8 mouse cellular contexts compared by ENCODE assay signal in the genomic region with DNA sequence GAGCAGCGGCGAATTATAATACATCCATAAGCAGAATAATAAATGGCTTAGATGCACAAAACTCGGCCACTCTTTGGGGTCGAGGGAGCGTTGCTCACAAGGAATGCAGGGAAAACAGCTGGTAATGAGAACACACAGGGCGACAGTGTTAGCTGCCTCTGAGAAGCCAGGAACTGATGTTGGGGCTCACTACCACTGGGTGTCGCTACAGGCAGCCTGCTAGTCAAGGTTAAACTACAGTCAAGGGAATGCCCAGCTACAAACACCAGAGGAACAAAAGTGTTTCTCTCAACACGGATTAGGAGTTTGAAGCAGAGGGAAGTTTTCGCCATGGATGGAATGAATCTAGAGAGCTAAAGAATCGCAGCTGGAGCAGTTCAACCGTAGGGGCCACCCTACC.
DNase-seq lines count a peak whose midpoint lies in the region; ATAC-seq and TF ChIP-seq lines count a peak whose summit lies in the region.

No protein-coding gene starts in this region.

- peak; percentile 76 for DNase-seq in ES-CJ7 (ENCODE audit: low read depth, low spot score)
- DNase-seq in brain, embryonic 18.5 days (ENCODE audit: low read depth, low spot score): peak; percentile 50
- peak; percentile 50 to 76 for DNase-seq in heart, postnatal 14 days
- peak; percentile 53 to 86 for DNase-seq in layer of hippocampus, adult 18-20 months (ENCODE audit: low spot score in 2 of 2)
- DNase-seq in lung, postnatal 0 days (ENCODE audit: low spot score): peak; percentile 71
- DNase-seq in right cerebral cortex, adult 18-20 months: peak; percentile 75

- TF ChIP-seq EP300 in lung, postnatal 0 days (IDR thresholded peaks at IDR 0.05): no peak

- intact Hi-C loops in heart, postnatal 14 days (cut with DNase I): loop anchor here (5.0 kb wide), 1 partner anchor 647 kb away; no protein-coding TSS in a partner anchor

- 0 out of 2 replicates have a peak, but pooled peaks cover 2% of the 10 kb centered on the region for H3K4me1 ChIP-seq in forebrain, embryonic 12.5 days
- H3K4me1 ChIP-seq in lung, postnatal 0 days (ENCODE audit: insufficient read depth, low read depth, low read length): no peaks in the 10 kb centered on the region

- no peaks in the 10 kb centered on the region for H3K36me3 ChIP-seq in forebrain, embryonic 12.5 days (replicated peaks)
- no peaks in the 10 kb centered on the region for H3K36me3 ChIP-seq in lung, postnatal 0 days (ENCODE audit: insufficient read depth, low read length)

- no peak overlapping the region for H3K9ac ChIP-seq in forebrain, embryonic 12.5 days
- no peak overlapping the region for H3K9ac ChIP-seq in lung, postnatal 0 days (replicated peaks; ENCODE audit: low read depth)

- H3K9me3 ChIP-seq in forebrain, embryonic 12.5 days: no peaks in the 10 kb centered on the region
- no peaks in the 10 kb centered on the region for H3K9me3 ChIP-seq in lung, postnatal 0 days (ENCODE audit: low read length)

- WGBS in forebrain, embryonic 12.5 days: 8% methylated on average over 11 of the region's 11 CpGs
- 7% methylated on average over 11 of the region's 11 CpGs for WGBS in lung, postnatal 0 days

- H3K27me3 ChIP-seq in forebrain, embryonic 12.5 days: peaks cover 19% of the 10 kb centered on the region
- H3K27me3 ChIP-seq in lung, postnatal 0 days (replicated peaks; ENCODE audit: insufficient read depth, low read length): no peaks in the 10 kb centered on the region

- peak; percentile 84 for ATAC-seq in forebrain, embryonic 12.5 days (ENCODE audit: low FRiP score)
- ATAC-seq in lung, postnatal 0 days: no peak; the same call in 1 of the 2 replicates
- no peak for ATAC-seq in erythroid progenitor cell, adult 5-6 weeks (replicated peaks; ENCODE audit: low FRiP score, poor library complexity, severe bottlenecking)

- peak; percentile 90 for TF ChIP-seq CTCF in lung, postnatal 0 days (IDR thresholded peaks at IDR 0.05)

- H3K4me2 ChIP-seq in forebrain, embryonic 12.5 days: no peak overlapping the region
- H3K4me2 ChIP-seq in lung, postnatal 0 days (replicated peaks; ENCODE audit: low read depth, low read length): no peak overlapping the region

- H3K27ac ChIP-seq in forebrain, embryonic 12.5 days: no peak overlapping the region
- no peak overlapping the region for H3K27ac ChIP-seq in lung, postnatal 0 days (ENCODE audit: low read length)

- H3K4me3 ChIP-seq in forebrain, embryonic 12.5 days (replicated peaks): no peak overlapping the region
- no peak overlapping the region for H3K4me3 ChIP-seq in lung, postnatal 0 days (ENCODE audit: low read depth, low read length)
